Mouse (Mus musculus): ENCODE data around the gene Asphd1.

The Asphd1 gene

GRCm38 (mm10) chr7:126949403-126949792 lies at the start of gene Asphd1:
Gene Asphd1 (minus strand): TSS chr7:126949582.
- peak; percentile 64 to 78 for DNase-seq (ENCODE audit: low spot score in 2 of 2)

GRCm38 (mm10) chr7:126996449-126996848 lies 47.1 kb upstream of the Asphd1 start:
- no peak for DNase-seq (ENCODE audit: low spot score in 2 of 2)

- no peak for DNase-seq (ENCODE audit: low spot score in 2 of 2)
Observed at GRCm38 (mm10) chr7:126988816-126989215, 39.4 kb upstream of the Asphd1 start.

DNA sequence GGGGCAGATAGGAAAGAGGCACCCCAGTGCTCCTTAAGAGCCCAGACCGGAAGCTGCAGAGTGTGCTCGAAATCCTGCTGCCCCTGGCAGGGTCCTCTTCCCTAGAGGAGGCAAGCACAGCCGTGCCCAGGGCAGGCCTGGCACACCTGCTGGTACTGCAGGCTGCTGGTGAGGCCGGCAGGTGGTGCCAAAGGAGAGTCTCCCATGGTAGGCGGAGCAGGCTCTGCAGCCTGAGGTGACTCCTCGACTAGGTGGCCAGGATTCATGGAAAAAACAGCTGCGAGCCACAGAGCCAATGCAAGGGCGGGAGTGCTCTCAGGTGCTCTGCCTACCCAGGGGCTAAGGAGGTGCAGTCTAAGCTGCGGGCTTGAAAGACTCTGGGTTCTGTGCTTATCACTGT lies 36.9 kb upstream of the Asphd1 start:
- peak in 1 of 2 experiments; percentile 41 for DNase-seq (ENCODE audit: low spot score in 2 of 2)

DNA sequence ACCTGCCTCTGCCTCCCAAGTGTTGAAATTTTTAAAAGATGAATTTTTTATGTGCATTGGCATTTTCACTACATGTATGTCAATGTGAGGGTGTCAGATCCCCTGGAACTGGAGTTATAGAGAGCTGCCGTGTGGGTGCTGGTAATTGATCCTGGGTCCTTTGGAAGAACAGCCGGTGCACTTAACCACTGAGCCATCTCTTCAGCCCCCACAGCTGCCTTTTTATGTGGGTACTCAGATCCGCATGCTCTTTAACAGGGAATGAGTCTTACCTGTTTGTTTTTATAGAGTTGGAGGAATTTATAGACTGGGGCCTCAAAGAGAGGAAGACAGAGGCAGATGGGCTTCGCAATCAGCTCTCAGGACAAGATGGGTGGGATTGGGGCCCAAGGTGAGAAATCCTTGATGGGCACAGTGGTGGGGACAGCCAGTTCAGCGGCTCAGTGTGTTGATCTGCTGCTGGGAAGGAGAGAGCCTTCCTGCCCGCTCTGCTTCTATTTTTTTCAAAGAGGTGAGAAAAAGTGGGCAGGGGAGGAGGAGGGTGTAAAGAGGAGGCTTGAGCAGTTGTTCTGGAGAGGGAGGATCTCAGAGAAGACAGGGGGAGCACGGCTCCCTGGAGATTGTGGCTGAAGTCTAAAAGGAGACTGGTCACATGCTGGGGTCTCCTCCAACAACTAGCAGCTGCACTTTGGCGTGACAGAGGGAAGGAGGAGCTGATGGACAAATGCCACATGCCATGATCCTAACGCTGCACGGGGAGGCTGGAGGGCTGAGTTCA lies 35.5 kb upstream of the Asphd1 start:
- DNase-seq (ENCODE audit: low spot score in 2 of 2) = peak; percentile 51 to 52

GRCm38 (mm10) chr7:126983113-126983512 lies 33.7 kb upstream of the Asphd1 start:
- no peak for DNase-seq (ENCODE audit: low spot score in 2 of 2)

DNA sequence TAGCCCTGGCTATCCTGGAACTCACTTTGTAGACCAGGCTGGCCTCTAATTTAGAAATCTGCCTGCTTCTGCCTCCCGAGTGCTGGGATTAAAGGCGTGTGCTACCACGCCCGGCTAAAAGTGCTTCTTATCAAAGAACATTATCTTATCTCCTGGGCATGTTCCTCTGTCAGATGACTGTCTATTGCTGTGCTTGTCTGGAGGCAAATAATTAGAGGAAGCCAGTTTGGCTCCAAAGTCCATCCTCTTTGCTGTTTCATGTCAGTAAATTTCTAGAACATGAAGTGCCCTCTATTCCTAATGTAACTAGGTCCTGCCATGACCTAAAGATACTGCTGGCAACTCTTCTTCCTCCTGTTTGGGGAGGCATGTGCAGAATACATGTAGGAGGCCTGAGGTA lies 32.7 kb upstream of the Asphd1 start:
- DNase-seq (ENCODE audit: low spot score in 2 of 2) = no peak

DNA sequence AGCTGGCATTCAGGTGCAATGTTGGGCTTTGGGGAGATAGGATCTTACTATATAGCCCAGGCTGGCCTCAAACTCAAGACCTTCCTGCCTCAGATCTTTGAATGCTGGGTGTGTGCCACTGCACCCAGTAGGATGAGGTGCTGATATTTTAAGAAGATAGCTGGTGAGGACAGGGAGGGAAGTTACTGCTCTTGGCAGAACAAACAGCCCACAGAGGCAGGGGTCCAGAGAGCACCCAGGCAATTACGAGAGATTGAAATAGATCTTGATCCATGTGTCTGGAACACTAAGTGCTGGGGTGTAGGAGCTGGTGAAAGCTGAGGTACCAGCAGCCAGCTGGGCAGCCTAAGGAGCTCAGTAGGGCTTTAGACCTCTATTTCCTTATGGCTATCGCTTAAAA lies 32.2 kb upstream of the Asphd1 start:
- no peak for DNase-seq (ENCODE audit: low spot score in 2 of 2)

DNA sequence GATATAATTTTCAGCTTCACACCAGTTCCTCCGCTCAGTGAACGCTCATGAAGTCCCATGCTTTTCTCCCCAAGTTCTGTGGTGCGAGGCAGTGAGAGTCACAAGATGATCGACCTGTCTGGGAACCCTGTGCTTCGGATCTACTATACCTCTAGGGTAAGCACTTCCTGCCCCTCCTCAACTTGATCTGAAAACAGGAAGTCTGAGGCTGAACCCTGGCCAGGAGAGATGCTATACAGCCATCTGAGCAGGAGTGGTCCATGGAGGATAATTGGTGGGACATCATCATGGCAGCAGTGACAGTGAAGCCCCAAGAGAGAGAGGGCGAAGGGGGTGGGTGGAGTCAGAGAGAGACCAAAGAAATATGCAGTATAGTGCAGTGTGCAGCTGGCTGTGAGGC lies 29.5 kb upstream of the Asphd1 start:
- no peak for DNase-seq (ENCODE audit: low spot score in 2 of 2)

GRCm38 (mm10) chr7:126976878-126977459 lies 27.6 kb upstream of the Asphd1 start:
- DNase-seq (ENCODE audit: low spot score in 2 of 2) = no peak

GRCm38 (mm10) chr7:126975950-126976866 lies 26.8 kb upstream of the Asphd1 start, which contains the start of gene Cdiptos:
Gene Cdiptos (minus strand): TSS chr7:126976098.
- peak; percentile 96 to 98 for DNase-seq (ENCODE audit: low spot score in 2 of 2)

DNA sequence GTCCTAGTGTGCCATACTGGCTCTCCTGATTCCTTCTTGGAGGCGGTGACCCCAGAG lies 26.3 kb upstream of the Asphd1 start, which contains the start of gene Cdipt:
Cdipt (plus strand) TSS at position 22 of the 57 bp plus-strand sequence.
- DNase-seq (ENCODE audit: low spot score in 2 of 2) = no peak

DNA sequence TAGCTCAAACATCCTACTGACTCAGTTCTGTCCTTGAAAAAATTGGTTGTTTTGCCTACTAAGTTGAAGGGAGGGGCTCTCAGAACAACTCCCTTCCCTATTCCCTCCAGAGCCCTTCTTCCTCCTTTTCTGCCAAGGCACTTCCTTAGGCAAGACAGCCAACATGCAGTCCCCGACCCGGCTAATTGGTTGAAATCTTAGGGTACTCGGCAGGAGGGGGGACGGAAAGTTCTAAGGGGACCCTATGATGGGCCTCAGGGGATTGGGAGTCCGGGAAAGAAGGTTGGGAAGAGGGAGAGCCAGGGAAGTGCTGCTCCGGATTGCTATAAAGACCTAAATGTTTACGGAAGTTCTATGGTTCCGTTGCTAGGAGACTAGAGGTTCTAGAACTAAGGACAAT lies 26.1 kb upstream of the Asphd1 start:
- DNase-seq (ENCODE audit: low spot score in 2 of 2) = no peak

DNA sequence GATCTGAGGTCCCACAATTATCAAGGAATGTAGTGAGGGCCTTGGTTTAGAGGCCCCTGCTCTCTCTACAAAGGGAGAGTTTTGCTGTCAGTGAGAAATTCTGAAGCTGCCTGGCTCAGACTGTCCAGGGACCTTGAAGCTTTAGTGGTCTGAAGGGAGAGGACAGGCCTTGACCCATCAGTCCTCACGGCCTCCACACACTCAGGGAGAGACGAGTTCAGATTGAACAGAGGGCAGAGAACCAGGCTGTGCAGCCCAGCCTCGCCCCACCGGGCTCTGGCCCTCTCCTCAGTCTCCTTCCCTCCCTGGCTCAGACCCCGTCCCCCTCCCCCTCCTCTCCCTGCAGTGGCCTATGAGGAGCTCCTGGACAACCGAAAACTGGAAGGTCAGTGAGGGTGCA lies 18.0 kb upstream of the Asphd1 start:
- DNase-seq (ENCODE audit: low spot score in 2 of 2) = no peak

GRCm38 (mm10) chr7:126965568-126965967 lies 16.2 kb upstream of the Asphd1 start:
- peak in 1 of 2 experiments; percentile 7 for DNase-seq (ENCODE audit: low spot score in 2 of 2)

GRCm38 (mm10) chr7:126963548-126964286 lies 14.3 kb upstream of the Asphd1 start:
- peak in 1 of 2 experiments; percentile 11 for DNase-seq (ENCODE audit: low spot score in 2 of 2)

GRCm38 (mm10) chr7:126961965-126962364 lies 12.6 kb upstream of the Asphd1 start:
- peak in 1 of 2 experiments; percentile 25 for DNase-seq (ENCODE audit: low spot score in 2 of 2)

DNA sequence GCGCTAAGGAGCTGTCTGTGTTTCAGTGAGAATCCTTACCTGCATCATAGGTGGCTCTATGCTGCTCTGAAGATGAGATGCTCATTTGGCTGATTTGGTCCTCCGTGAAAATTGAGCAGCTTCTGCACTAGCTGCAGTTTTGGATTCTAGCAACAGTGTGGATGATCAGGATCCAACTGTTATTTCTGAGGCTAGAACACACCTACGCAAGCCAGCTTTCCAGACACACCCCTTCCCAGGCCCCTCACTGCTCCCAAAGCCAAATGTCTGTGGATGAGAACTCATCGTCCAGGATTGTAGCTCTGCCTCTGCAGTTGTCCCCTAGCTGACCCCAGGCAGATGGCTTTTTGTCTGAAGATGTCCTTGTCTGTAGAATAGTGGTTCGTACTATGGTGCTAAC lies 11.7 kb upstream of the Asphd1 start:
- peak in 1 of 2 experiments; percentile 32 for DNase-seq (ENCODE audit: low spot score in 2 of 2)

- no peak for DNase-seq (ENCODE audit: low spot score in 2 of 2)
Observed at GRCm38 (mm10) chr7:126959780-126960179, 10.4 kb upstream of the Asphd1 start.

GRCm38 (mm10) chr7:126955125-126955524 lies 5.7 kb upstream of the Asphd1 start:
- no peak for DNase-seq (ENCODE audit: low spot score in 2 of 2)

- DNase-seq (ENCODE audit: low spot score in 2 of 2) = no peak
Observed at GRCm38 (mm10) chr7:126952646-126953045, 3.3 kb upstream of the Asphd1 start.

DNA sequence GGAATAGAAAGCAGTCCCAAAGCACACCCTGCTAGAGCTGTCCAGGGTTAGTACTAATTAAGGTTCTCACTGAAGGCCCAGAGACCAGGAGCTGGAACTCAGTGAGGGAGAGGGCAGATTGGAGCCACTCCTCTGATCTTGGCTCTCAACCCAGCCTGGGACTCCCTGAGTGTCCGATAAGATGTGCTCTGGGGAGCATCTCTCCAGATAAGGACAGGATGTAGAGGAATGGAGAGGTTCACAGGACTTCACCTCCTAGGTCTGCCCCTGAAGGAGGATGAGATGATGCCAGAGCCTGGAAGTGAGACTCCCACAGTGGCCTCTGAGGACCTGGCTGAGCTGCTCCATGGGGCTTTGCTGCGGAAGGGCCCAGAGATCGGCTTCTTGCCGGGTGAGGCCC lies 2.4 kb upstream of the Asphd1 start:
- DNase-seq (ENCODE audit: low spot score in 2 of 2) = no peak

Measured in right cerebral cortex, adult 2 months (tissue).